Mouse (Mus musculus): Measurements from ENCODE around the gene Ackr3. TPM values are rescaled to one million over a fixed set of nuclear protein-coding genes. Genes with fewer than 3 reads are reported as not detected.

Gene Ackr3
- polyA plus RNA-seq, 1 experiment from 2014 or later = 11.1 TPM

DNA sequence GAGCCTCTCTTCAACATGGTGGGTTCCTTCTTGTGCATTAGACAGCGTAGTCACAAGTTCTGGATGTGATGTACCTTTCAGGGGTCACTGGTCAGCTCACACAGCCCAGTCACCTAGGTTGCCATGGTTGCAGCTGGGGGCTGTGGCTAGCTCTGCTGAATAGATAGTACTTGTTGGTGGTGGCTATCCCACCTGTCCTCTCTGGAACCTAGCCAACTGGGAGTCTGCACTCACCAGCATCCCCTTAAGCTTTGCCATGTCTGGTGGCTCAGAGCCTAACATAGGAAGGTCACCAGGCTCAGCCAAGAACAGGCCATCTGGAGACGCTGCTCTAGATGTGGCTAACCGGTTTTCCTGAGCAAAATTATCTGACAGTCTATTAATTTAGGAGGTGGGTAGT, 47.4 kb downstream of the Ackr3 start:
- Histone ChIP-seq H3K4me3 (replicated peaks; ENCODE audit: low read length) (no peak overlapping the region), H3K36me3 (replicated peaks; ENCODE audit: control insufficient read depth, insufficient read depth) (no peaks in the 10 kb centered on the region), H3K27ac (no peak overlapping the region), H3K4me1 (replicated peaks; ENCODE audit: control insufficient read depth, insufficient read depth, low read length) (0 out of 2 replicates have a peak, but pooled peaks cover 4% of the 10 kb centered on the region), H3K9me3 (ENCODE audit: control insufficient read depth, low read length) (no peaks in the 10 kb centered on the region), H3K9ac (no peak overlapping the region), H3K27me3 (ENCODE audit: control insufficient read depth, insufficient read depth, low read length) (no peaks in the 10 kb centered on the region), H3K4me2 (replicated peaks) (no peak overlapping the region)
- ATAC-seq (ENCODE audit: low FRiP score) (no peak), DNase-seq (ENCODE audit: low spot score) (no peak)
- WGBS = 70% methylated on average over 3 of the region's 3 CpGs

DNA sequence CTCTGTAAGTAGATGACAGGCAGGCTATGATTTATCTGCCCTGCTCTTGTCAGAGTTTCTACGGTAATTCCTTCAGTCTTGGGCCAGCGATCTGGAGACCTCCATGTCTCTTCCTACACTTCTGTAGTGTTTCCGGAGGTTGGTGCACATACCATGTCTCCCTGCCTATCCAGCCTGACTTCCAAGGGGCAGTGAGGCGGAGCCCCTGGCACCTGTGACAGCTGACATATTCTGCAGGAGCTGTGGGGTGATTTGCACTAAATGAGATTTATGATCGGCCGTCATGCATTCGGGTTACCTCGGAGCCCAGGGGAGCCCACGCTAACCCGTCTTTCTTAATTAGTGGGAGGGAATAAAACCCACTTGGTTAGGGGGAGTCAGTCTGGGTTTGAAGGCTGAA, 49.7 kb downstream of the Ackr3 start:
- Histone ChIP-seq H3K4me2 (replicated peaks) (no peak overlapping the region), H3K9ac (no peak overlapping the region), H3K27ac (no peak overlapping the region), H3K4me1 (replicated peaks; ENCODE audit: control insufficient read depth, insufficient read depth, low read length) (0 out of 2 replicates have a peak, but pooled peaks cover 4% of the 10 kb centered on the region), H3K27me3 (ENCODE audit: control insufficient read depth, insufficient read depth, low read length) (no peaks in the 10 kb centered on the region), H3K4me3 (replicated peaks; ENCODE audit: low read length) (no peak overlapping the region), H3K9me3 (ENCODE audit: control insufficient read depth, low read length) (no peaks in the 10 kb centered on the region), H3K36me3 (replicated peaks; ENCODE audit: control insufficient read depth, insufficient read depth) (no peaks in the 10 kb centered on the region)
- 48% methylated on average over 10 of the region's 10 CpGs for WGBS
- DNase-seq (ENCODE audit: low spot score) = no peak
- no peak; the same call in 1 of the 2 replicates for ATAC-seq (ENCODE audit: low FRiP score)

DNA sequence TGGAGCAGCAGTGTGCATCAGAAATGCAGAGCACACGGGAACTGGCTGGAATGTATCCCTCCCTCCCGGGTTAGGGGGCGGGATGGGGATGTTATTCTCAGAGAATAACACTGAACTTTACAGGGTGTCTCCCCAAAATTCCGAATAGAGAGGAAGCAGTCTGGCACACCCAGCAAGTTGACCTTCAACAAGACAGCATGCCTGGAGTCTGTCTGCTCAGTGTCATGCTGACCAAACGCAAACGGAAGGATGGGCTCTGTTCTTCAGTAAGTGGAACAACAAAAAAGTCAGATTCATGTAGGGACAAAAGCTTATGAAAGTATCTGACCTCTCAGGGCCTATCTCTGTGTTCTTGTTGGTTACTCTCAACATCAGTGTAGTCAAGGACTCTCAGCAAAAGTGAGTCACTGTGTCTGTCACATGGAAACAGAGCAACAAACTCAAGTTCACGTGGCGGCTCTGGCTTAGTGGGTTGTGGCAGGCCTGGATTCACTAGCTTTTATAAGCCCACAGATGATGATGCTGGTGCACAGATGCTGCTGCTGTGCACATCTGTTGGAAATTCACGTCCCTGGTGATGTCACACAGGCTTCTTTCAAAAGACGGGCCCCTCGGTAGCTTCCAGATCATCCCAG, 54.6 kb downstream of the Ackr3 start:
- H3K36me3 ChIP-seq (replicated peaks; ENCODE audit: control insufficient read depth, insufficient read depth) = no peaks in the 10 kb centered on the region
- H3K27me3 ChIP-seq (ENCODE audit: control insufficient read depth, insufficient read depth, low read length) = no peaks in the 10 kb centered on the region
- H3K27ac ChIP-seq = no peak overlapping the region
- ATAC-seq (ENCODE audit: low FRiP score) = no peak
- H3K4me1 ChIP-seq (replicated peaks; ENCODE audit: control insufficient read depth, insufficient read depth, low read length) = no peaks in the 10 kb centered on the region
- no peaks in the 10 kb centered on the region for H3K9me3 ChIP-seq (ENCODE audit: control insufficient read depth, low read length)
- H3K4me3 ChIP-seq (replicated peaks; ENCODE audit: low read length) = no peak overlapping the region
- no peak overlapping the region for H3K9ac ChIP-seq
- no peak for DNase-seq (ENCODE audit: low spot score)
- no peak overlapping the region for H3K4me2 ChIP-seq (replicated peaks)
- 86% methylated on average over 11 of the region's 11 CpGs for WGBS

DNA sequence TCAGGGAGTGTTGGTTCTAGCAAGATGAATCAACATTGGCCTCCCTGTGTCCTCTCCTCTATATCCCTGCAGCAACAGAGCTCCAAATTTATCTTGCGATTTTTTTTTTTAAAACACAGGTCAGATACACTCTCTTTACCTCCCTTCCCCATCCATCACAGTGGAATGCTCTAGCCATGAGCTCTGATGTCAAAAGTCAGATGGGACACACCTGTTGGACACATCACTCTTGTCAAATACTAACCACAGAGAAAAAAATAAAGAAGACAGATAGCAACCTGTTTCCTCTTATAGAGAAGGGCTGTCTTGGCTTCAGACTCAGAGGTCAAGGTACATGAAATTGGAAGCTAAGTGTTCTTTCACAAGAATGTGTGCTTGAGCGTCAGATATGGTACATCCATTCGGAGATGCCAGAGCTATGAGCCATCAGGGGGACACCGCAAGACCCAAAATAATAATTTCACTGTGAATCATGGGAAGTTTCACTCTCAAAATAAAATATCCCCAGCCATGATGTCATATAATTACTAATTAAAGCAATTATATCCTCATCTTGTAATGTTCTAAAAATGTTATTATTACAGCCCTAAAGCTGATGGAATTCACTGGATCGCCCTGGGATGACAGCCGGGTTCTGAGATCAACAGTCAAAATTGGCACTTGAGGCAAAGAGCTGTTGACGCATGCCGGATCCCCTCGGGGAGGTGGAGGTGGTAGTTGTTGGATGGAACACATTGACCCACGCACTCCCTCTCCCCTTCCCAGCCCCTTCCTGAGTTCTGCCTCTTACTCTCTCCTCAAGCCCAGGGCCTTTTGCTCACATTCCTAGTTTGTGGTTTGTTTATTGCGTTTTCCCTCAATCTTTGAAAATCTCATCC, 57.2 kb downstream of the Ackr3 start:
- ATAC-seq (ENCODE audit: low FRiP score) (no peak), DNase-seq (ENCODE audit: low spot score) (no peak)
- no peak overlapping the region for H3K4me3 ChIP-seq (replicated peaks; ENCODE audit: low read length)
- H3K9me3 ChIP-seq (ENCODE audit: control insufficient read depth, low read length) = no peaks in the 10 kb centered on the region
- H3K27me3 ChIP-seq (ENCODE audit: control insufficient read depth, insufficient read depth, low read length) = no peaks in the 10 kb centered on the region
- H3K36me3 ChIP-seq (replicated peaks; ENCODE audit: control insufficient read depth, insufficient read depth) = no peaks in the 10 kb centered on the region
- no peak overlapping the region for H3K9ac ChIP-seq
- no peak overlapping the region for H3K4me2 ChIP-seq (replicated peaks)
- WGBS = 96% methylated on average over 11 of the region's 11 CpGs
- H3K4me1 ChIP-seq (replicated peaks; ENCODE audit: control insufficient read depth, insufficient read depth, low read length) = no peaks in the 10 kb centered on the region
- H3K27ac ChIP-seq = no peak overlapping the region

DNA sequence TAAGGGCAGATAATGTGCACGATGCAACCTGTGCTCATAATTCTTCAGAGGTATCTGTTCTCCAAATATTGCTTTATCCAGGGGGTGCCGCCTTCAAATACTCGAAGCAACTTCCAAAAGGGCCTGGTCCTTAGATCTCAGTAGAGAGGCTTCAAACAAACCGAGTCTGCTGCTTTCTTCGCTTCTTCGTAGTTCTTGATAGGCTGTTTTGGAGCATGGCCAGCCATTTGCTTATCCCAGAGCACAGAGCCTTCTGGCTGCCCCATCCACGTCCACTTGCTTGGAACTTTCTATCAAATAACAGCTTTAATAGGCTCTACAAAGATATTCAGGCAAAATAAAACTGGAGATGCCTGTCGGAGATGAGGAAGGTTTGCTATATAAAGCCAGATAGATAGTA, 58.6 kb downstream of the Ackr3 start:
- Histone ChIP-seq H3K4me2 (replicated peaks) (no peak overlapping the region), H3K9me3 (ENCODE audit: control insufficient read depth, low read length) (no peaks in the 10 kb centered on the region), H3K4me1 (replicated peaks; ENCODE audit: control insufficient read depth, insufficient read depth, low read length) (no peaks in the 10 kb centered on the region), H3K27ac (no peak overlapping the region), H3K9ac (no peak overlapping the region), H3K4me3 (replicated peaks; ENCODE audit: low read length) (no peak overlapping the region), H3K27me3 (ENCODE audit: control insufficient read depth, insufficient read depth, low read length) (no peaks in the 10 kb centered on the region), H3K36me3 (replicated peaks; ENCODE audit: control insufficient read depth, insufficient read depth) (no peaks in the 10 kb centered on the region)
- 87% methylated on average over 8 of the region's 8 CpGs for WGBS
- ATAC-seq (ENCODE audit: low FRiP score) (no peak), DNase-seq (ENCODE audit: low spot score) (no peak)

Other genes starting within 250 kb of the Ackr3 start
- 0.30 and 0.66 TPM in 2 replicates for gene Asb18, start 189.3 kb upstream of the Ackr3 start, polyA plus RNA-seq (2014; fragmentation: Nextera tagmentation; extraction: Ambion mirVana)
- gene Iqca, start 50.6 kb upstream of the Ackr3 start, polyA plus RNA-seq (2014; fragmentation: Nextera tagmentation; extraction: Ambion mirVana) = 0.86 and 1.8 TPM in 2 replicates

Data from hindbrain, embryonic 14.5 days (tissue).